Mouse (Mus musculus): ENCODE results near the gene Rev3l. TPM values are rescaled to one million over a fixed set of nuclear protein-coding genes. Genes with fewer than 3 reads are reported as not detected.

Rev3l gene
- 11.6 and 13.9 TPM in 2 replicates for polyA plus RNA-seq (2016; fragmentation: Nextera tagmentation; extraction: Ambion mirVana)

DNA sequence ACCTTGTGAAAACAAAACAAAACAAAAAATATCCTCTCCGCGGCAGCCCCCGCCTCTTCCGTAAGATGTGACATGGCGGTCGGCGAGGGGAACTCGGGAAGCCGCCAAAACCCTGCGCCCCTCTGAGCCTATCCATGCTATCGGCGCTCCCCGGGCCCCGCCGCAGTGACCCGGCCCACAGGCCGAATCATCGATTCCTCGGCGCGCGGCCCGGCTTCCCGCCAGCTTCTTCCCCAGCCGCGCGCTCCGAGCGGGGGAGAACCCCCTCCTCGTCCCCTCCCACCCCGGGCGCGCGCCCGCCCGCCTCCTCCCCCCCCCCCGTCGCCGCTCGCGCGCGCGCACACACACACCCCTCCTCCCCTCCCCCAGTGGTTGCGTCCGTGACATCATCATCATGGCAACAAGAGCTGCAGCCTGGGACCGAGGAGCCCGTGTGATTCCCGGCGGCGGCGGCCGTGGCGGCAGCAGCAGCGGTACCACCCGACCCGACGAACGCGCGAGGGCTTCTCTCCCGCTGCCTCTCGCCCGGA is at the start of gene Rev3l:
Rev3l (plus strand) TSS at position 383 of the 530 bp plus-strand sequence.
- DNase-seq (ENCODE audit: extremely low spot score, low spot score): peak; percentile 91
- WGBS: under 1% methylated on average over 57 of the region's 64 CpGs
- Histone ChIP-seq H3K36me3 (replicated peaks) (peaks cover 17% of the 10 kb centered on the region), H3K27me3 (ENCODE audit: poor library complexity, severe bottlenecking) (no peaks in the 10 kb centered on the region), H3K27ac (peak within 1 kb of the TSS; percentile 97), H3K4me1 (peaks cover 26% of the 10 kb centered on the region), H3K4me3 (peak within 1 kb of the TSS; percentile 91), H3K9me3 (peaks cover 9% of the 10 kb centered on the region; the same call in 1 of the 2 replicates)

DNA sequence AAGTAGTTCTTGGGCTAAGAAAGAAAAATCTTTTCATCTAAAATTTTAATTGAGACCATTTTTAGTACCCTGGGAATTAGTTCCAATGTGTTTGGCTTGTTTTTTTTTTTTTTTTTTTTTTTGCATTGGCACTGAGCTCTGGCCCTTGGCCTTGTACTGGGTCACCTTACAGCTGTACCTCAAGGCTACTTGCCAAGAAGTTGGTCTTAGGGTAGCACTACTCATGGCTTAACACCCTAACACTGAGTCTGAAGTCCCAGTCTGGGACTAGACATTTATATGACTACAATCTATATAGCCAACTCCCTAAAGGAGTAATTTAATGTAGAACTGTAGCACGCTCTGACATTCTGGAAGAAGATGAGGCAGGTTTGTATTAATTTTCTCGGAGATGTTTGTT is 49.4 kb upstream of the Rev3l start:
- H3K27me3 ChIP-seq (ENCODE audit: poor library complexity, severe bottlenecking): no peaks in the 10 kb centered on the region
- 95% methylated on average over 2 of the region's 2 CpGs for WGBS
- peaks cover 10% of the 10 kb centered on the region for H3K4me1 ChIP-seq
- DNase-seq (ENCODE audit: extremely low spot score, low spot score): no peak
- H3K4me3 ChIP-seq: no peak overlapping the region
- H3K9me3 ChIP-seq: no peaks in the 10 kb centered on the region
- no peak overlapping the region for H3K27ac ChIP-seq
- peaks cover 7% of the 10 kb centered on the region for H3K36me3 ChIP-seq (replicated peaks)

DNA sequence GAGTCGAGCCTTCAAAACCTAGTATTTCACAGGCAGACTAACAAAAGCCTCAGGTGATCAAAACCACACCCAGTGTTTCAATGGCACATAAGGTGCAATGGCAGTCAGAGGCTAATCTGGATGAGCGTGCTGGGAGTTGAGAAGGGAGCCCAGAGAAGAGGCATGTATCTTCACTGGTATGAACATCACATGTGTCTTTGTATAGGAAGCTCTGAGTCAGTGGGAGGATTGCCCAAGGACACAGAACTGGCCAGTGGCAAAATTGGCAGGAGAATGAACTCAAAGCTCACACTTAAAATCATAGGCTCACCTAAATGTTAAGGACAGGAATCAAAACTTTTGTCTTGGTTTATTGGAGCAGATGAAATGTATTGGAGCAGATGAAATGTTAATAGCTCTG is 48.4 kb upstream of the Rev3l start:
- peaks cover 7% of the 10 kb centered on the region for H3K36me3 ChIP-seq (replicated peaks)
- WGBS: 88% methylated on average over 2 of the region's 2 CpGs

DNA sequence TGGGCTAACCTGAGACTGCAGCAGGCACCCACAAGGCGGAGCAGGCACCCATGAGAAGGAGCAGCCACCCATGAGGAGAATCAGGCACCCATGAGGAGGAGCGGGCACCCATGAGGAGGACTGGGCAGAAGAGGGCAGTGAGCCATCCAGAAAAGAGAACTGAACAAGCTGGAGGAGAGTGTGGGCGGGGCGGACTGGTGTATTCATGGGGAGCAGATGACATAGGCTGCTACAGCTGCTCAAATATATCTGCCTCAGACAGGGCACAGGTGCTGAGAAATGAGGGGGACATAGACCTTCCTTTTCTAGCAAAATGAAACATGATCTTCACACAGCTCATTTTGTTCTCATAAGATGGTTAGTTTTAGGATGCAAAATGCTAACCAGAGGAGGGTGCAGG is 45.1 kb upstream of the Rev3l start:
- no peaks in the 10 kb centered on the region for H3K27me3 ChIP-seq (ENCODE audit: poor library complexity, severe bottlenecking)
- WGBS: 93% methylated on average over 4 of the region's 4 CpGs

More for the DNA sequence above, 48.4 kb upstream of the Rev3l start:
- no peak overlapping the region for H3K4me3 ChIP-seq
- no peaks in the 10 kb centered on the region for H3K9me3 ChIP-seq
- H3K27me3 ChIP-seq (ENCODE audit: poor library complexity, severe bottlenecking): no peaks in the 10 kb centered on the region
- peaks cover 8% of the 10 kb centered on the region for H3K4me1 ChIP-seq
- no peak for DNase-seq (ENCODE audit: extremely low spot score, low spot score)
- no peak overlapping the region for H3K27ac ChIP-seq

DNA sequence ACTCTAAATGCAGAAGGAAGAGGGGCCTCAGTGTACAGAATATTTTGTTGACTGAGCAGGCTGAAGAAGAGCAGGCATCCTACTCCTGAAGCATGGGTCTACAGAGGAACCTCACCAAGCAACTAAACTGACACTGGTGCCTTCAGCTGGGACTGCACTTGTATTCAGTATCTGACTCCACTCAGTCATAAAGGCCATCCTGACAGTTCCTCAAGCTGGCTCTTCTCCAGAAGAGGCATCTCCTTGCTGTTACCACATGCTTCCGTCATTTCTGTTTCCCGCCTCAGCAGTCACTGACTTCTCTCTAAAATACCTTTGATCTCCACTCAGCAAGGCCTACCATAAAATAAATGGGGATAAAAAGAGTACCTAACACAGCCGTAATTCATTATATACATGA is 44.1 kb upstream of the Rev3l start:
- no peak overlapping the region for H3K4me3 ChIP-seq
- 90% methylated on average over 3 of the region's 3 CpGs for WGBS
- no peaks in the 10 kb centered on the region for H3K36me3 ChIP-seq (replicated peaks)
- H3K27ac ChIP-seq: no peak overlapping the region
- no peaks in the 10 kb centered on the region for H3K9me3 ChIP-seq
- no peaks in the 10 kb centered on the region for H3K27me3 ChIP-seq (ENCODE audit: poor library complexity, severe bottlenecking)
- no peak for DNase-seq (ENCODE audit: extremely low spot score, low spot score)
- peaks cover 15% of the 10 kb centered on the region for H3K4me1 ChIP-seq

More for the DNA sequence above, 45.1 kb upstream of the Rev3l start:
- no peak for DNase-seq (ENCODE audit: extremely low spot score, low spot score)
- H3K36me3 ChIP-seq (replicated peaks): no peaks in the 10 kb centered on the region
- H3K27ac ChIP-seq: no peak overlapping the region
- H3K4me3 ChIP-seq: no peak overlapping the region
- H3K4me1 ChIP-seq: peaks cover 14% of the 10 kb centered on the region
- no peaks in the 10 kb centered on the region for H3K9me3 ChIP-seq

DNA sequence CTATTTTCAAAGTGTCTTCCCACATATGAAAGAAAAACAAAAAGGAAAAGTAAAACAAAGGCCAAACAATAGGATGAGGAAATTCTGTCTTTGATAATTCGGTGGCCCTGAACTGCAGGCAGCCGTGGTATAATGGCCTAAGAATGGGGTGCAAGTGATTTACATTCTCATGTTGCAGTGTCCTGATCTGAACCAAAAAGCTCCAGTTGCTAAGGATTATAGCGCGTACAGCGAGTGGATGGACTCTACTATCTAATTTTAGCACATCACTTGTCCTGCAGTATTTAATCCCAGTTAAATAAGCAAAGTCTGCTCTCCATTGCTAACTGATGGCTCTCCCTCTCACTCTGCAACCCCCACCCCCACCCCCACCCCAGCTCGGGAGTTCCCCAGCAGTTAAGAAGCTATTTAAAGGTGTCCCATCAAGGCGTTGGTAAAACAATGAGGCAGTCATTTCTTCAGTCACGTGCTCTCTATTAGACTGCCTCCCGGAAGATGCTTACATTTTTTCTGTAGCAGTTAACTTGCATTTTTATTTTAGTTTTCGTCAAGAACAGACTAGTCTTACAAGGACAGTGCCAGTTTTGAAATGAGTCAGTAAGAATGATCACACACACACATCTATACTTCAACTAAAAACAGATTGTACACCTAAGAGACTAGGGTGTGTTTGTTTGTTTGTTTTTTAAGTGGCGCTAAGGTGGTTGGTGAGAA is 40.4 kb upstream of the Rev3l start:
- no peak overlapping the region for H3K27ac ChIP-seq
- H3K4me3 ChIP-seq: no peak overlapping the region
- H3K36me3 ChIP-seq (replicated peaks): no peaks in the 10 kb centered on the region
- no peak for DNase-seq (ENCODE audit: extremely low spot score, low spot score)
- no peaks in the 10 kb centered on the region for H3K9me3 ChIP-seq
- peaks cover 8% of the 10 kb centered on the region for H3K4me1 ChIP-seq
- 60% methylated on average over 11 of the region's 11 CpGs for WGBS
- no peaks in the 10 kb centered on the region for H3K27me3 ChIP-seq (ENCODE audit: poor library complexity, severe bottlenecking)

DNA sequence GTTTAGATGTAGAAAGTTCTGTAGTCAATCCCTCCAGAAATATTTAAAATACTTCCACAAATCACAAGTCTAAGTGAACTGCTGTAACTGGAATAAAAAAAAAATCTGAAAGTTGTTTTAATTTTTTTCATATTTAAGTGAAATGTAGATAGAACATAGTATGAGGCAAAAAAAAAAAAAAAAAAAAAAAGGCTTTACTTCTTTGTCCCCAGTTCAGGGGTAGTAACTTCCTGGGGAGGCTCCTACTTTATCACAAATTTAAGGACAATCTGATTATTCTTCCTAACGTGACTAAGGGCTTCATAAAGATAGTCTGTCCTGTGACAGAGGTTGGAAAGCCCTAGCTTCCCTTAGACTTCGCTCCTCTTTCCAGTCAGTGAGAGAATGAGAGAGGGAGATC is 39.8 kb upstream of the Rev3l start:
- Histone ChIP-seq H3K4me3 (no peak overlapping the region), H3K4me1 (peaks cover 8% of the 10 kb centered on the region), H3K27me3 (ENCODE audit: poor library complexity, severe bottlenecking) (no peaks in the 10 kb centered on the region), H3K27ac (no peak overlapping the region), H3K36me3 (replicated peaks) (no peaks in the 10 kb centered on the region), H3K9me3 (no peaks in the 10 kb centered on the region)
- WGBS: 83% methylated on average over 2 of the region's 2 CpGs
- DNase-seq (ENCODE audit: extremely low spot score, low spot score): no peak

DNA sequence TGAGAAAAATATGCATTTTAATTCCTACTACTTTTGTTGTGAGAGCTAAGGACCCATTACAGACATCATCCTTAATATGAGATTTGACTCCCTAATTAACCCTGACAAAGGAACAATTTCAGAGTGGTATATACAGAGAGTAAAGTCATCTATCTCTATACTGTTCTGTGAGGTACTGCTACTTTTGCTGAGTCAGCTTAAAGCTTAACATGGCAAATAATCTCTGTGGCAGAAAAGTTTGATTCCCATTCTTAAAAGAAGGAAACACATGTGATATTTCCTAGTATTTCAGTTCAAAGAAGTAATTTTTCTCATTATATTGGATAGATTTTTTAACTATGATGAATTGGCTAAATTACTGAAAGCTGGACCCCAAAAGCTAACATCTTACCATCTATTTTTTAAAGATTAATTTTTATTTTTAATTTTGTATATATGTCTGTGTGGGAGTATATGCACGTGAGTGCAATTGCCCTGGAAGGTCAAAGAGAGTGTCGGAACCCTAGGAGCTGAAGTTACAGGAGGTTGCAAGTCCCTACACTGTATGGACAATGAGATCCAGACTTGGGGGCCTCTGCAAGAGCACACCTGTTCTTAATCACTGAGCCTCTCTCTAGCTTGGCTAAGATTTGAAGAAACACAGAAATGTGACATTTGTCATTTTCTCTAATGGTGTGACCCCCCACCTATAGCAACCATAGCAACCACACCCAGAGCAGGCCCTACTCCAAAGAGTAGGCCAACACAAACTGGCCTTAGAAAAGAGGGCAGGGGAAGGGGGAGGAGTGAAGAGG is 24.0 kb upstream of the Rev3l start:
- H3K27ac ChIP-seq: no peak overlapping the region
- 0 out of 2 replicates have a peak, but pooled peaks cover 4% of the 10 kb centered on the region for H3K36me3 ChIP-seq (replicated peaks)
- WGBS: 76% methylated on average over 2 of the region's 2 CpGs
- H3K4me1 ChIP-seq: no peaks in the 10 kb centered on the region
- H3K9me3 ChIP-seq: no peaks in the 10 kb centered on the region
- H3K4me3 ChIP-seq: no peak overlapping the region
- DNase-seq (ENCODE audit: extremely low spot score, low spot score): no peak
- H3K27me3 ChIP-seq (ENCODE audit: poor library complexity, severe bottlenecking): no peaks in the 10 kb centered on the region

DNA sequence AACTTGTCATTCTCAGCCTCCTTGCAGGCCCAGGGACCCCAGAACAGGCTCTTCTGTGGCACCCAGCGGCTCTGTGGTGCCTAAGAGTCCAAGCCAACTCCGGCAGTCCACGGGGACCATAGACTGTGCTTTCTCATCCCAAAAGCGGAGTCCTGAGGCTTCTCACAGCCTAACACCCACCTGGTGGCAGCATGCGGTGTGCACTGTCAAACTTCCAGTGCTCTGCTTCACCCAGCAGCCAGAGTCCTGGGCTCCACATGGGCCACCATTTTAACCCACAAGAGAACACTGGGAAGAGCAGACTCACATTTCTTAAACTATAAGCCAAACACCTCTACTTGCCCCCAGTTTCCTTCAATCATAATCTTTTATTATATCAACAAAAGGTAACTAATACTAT is 15.0 kb upstream of the Rev3l start:
- no peak for DNase-seq (ENCODE audit: extremely low spot score, low spot score)
- peaks cover 8% of the 10 kb centered on the region; the same call in 1 of the 2 replicates for H3K36me3 ChIP-seq (replicated peaks)
- H3K9me3 ChIP-seq: no peaks in the 10 kb centered on the region
- no peaks in the 10 kb centered on the region for H3K4me1 ChIP-seq
- WGBS: 80% methylated on average over 5 of the region's 5 CpGs
- no peaks in the 10 kb centered on the region for H3K27me3 ChIP-seq (ENCODE audit: poor library complexity, severe bottlenecking)
- no peak overlapping the region for H3K4me3 ChIP-seq
- no peak overlapping the region for H3K27ac ChIP-seq

DNA sequence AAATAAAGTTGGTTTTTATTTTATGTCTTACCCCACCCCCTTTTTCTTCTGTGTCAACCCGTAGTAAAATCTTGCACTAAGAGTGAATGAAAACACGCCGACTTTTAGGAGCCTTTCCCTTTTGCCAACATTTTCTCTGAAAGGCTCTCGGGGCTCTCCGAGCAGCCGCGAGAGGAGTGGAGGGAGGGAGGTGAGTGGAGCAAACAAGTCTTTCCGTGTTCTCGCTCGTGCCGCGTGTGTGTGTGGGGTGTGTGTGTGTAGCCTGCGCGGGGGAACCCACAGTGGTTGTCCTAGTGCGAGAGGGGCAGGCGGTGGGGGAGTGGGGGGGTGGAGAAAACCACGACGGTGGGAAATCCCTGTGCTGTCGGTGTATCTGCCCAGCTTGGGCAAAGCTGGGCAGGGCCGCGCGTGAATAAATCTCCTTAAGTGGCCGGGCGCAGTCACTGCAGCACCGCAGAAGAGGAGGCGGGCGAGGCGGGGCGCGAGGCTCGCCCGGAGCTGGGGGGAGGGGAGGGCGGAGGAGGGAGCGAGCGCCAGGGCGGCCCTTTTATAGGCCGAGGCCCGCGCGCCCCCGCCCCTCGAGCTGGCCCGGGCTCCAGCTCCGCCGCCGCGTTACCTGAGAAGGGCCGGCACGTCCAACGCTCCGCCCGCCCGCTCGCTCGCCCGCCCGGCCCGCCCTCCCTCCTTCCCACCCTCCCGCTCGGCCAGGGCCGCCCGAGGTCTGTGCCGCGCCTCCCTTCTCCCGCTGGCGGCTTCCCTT is 762 bp upstream of the Rev3l start:
- under 1% methylated on average over 60 of the region's 66 CpGs for WGBS
- Histone ChIP-seq H3K4me3 (peak overlapping the region; percentile 91), H3K36me3 (replicated peaks) (peaks cover 16% of the 10 kb centered on the region), H3K27me3 (ENCODE audit: poor library complexity, severe bottlenecking) (no peaks in the 10 kb centered on the region), H3K27ac (peak overlapping the region; percentile 97), H3K4me1 (peaks cover 26% of the 10 kb centered on the region), H3K9me3 (peaks cover 9% of the 10 kb centered on the region; the same call in 1 of the 2 replicates)
- peak; percentile 87 for DNase-seq (ENCODE audit: extremely low spot score, low spot score)

DNA sequence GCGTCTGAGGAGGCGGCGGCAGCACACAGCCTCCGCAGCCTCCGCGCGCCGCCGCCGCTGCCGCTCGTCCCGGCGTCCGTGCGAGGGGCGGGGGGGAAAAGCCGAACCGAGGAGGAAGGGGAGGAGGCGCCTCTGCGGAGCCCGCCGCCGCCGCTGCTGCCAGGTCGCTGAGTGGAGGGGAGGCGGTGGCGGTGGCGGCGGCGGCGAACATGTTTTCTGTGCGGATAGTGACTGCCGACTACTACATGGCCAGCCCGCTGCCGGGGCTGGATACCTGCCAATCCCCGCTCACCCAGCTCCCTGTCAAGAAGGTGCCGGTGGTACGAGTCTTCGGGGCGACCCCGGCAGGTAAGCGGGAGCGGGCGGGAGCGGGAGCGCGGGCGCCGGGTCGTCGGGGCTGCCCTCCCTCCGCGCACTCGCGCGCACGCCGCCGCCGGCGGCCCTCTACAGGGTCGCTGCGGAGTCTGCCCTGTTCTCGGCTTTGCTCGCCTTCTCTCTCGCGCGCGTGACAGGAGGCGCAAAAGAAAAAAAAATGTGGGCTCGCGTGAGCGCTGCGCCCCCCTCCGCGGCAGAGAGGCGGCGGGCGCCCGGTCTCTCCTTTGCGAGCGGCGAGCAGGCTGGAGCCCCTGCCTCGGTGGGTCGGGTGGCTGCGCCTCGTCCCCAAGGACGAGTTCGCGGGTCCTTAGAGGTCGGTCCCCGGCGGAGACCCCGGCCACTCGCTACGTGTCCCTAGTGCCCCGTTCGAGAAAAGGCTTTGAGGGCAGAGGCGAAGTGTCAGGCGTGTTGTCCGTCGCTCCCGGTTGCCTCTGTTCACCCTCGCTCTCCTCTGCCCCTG is 565 bp downstream of the Rev3l start:
- H3K4me3 ChIP-seq: peak overlapping the region; percentile 91

DNA sequence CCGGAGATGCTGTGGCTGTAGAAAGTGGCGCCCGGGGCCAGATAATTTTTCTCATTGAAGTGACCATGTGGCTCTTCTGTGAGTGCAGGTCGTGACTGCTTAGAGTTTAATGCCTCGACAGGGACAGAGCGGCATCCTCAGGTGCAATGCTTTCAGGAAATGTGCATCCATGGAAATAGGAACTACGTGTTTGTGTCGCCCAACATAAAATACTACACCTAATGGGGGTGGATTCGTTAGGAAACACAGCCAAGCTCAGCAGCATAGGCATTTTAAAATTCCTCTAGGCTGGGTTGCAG is 1.1 kb downstream of the Rev3l start:
- Histone ChIP-seq H3K27me3 (ENCODE audit: poor library complexity, severe bottlenecking) (no peaks in the 10 kb centered on the region), H3K4me1 (peaks cover 26% of the 10 kb centered on the region), H3K9me3 (peaks cover 9% of the 10 kb centered on the region; the same call in 1 of the 2 replicates), H3K27ac (peak overlapping the region; percentile 97), H3K36me3 (replicated peaks) (peaks cover 14% of the 10 kb centered on the region), H3K4me3 (peak overlapping the region; percentile 91)
- DNase-seq (ENCODE audit: extremely low spot score, low spot score): no peak
- WGBS: 0% methylated on average over 9 of the region's 9 CpGs

More for the DNA sequence above, 565 bp downstream of the Rev3l start:
- H3K9me3 ChIP-seq: peaks cover 9% of the 10 kb centered on the region; the same call in 1 of the 2 replicates
- no peaks in the 10 kb centered on the region for H3K27me3 ChIP-seq (ENCODE audit: poor library complexity, severe bottlenecking)
- peak; percentile 78 for DNase-seq (ENCODE audit: extremely low spot score, low spot score)
- H3K4me1 ChIP-seq: peaks cover 26% of the 10 kb centered on the region
- H3K36me3 ChIP-seq (replicated peaks): peaks cover 15% of the 10 kb centered on the region
- under 1% methylated on average over 103 of the region's 105 CpGs for WGBS
- peak overlapping the region; percentile 97 for H3K27ac ChIP-seq

Measured in forebrain, embryonic 10.5 days (tissue).